Mouse (Mus musculus) lung, adult 2 months (tissue): Measurements from ENCODE around the gene Rhov. TPM values are rescaled to one million over a fixed set of nuclear protein-coding genes. Genes with fewer than 3 reads are reported as not detected.

Experiments
- DNase-seq: peaks from one replicate; pipeline ENCODE4 v3.0.0; 2022
- H3K4me1 ChIP-seq: fragments of 200-500 bp; 2 replicates; pipeline ENCODE4 v1.6.1; 2011; ENCODE audit warnings: low read length; ENCODE audit not compliant: control insufficient read depth, insufficient read depth
- H3K4me3 ChIP-seq: fragments of 200-500 bp; replicated peaks from 2 replicates; pipeline ENCODE3; 2011; ENCODE audit warnings: low read depth, mild to moderate bottlenecking, control low read depth, low read length; ENCODE audit errors: extremely low read depth
- CTCF ChIP-seq: fragments of 200-500 bp; IDR thresholded peaks from 2 replicates; pipeline ENCODE4 v1.5.1; 2011; ENCODE audit warnings: mild to moderate bottlenecking, low read length, control low read depth; ENCODE audit not compliant: insufficient read depth
- POLR2A ChIP-seq: fragments of 200-500 bp; IDR thresholded peaks from 2 replicates; pipeline ENCODE4 v1.6.1; 2011; ENCODE audit warnings: low read depth, mild to moderate bottlenecking, control low read depth, low read length, borderline replicate concordance; ENCODE audit errors: extremely low read depth
- WGBS: fragments of 180-500 bp; shearing (Covaris S2); methylation state at CpG from one replicate; pipeline ENCODE4 v1.1.7; 2018; 5-methylcytosine and 5-hydroxymethylcytosine counted together
- polyA plus RNA-seq: library from polyadenylated mRNA; depleted of rRNA; stranded (reverse); fragments of >200 nt; gene quantifications from 2 replicates; pipeline ENCODE4 v1.2.3, GENCODE M21; 2012

The Rhov gene
- polyA plus RNA-seq, 1 experiment = 3.0 TPM

DNA sequence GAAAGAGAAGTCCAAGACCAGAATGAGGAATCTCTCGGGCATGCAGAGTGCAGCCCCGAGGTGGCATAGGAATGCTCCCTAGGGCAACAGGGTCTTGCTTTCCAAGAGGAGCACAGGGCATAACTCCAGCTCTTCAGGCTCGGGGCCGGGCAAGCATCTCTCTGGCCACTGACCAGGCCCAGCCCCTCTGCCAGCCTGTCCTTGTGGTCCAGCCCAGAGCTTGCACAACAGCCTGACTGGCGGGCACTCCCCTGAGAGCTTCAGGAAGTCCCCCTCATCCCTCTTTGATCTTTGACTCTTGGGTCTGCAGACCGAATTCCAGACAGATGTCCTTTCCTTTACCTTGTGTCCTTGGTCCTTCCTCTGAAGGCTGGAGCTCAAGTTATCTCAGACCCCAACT, 31.8 kb upstream of the Rhov start:
- no peak overlapping the region for H3K4me3 ChIP-seq
- DNase-seq = no peak
- peaks cover 14% of the 10 kb centered on the region for H3K4me1 ChIP-seq
- WGBS = 45% methylated on average over 6 of the region's 6 CpGs
- TF ChIP-seq POLR2A (no peak), CTCF (no peak)

DNA sequence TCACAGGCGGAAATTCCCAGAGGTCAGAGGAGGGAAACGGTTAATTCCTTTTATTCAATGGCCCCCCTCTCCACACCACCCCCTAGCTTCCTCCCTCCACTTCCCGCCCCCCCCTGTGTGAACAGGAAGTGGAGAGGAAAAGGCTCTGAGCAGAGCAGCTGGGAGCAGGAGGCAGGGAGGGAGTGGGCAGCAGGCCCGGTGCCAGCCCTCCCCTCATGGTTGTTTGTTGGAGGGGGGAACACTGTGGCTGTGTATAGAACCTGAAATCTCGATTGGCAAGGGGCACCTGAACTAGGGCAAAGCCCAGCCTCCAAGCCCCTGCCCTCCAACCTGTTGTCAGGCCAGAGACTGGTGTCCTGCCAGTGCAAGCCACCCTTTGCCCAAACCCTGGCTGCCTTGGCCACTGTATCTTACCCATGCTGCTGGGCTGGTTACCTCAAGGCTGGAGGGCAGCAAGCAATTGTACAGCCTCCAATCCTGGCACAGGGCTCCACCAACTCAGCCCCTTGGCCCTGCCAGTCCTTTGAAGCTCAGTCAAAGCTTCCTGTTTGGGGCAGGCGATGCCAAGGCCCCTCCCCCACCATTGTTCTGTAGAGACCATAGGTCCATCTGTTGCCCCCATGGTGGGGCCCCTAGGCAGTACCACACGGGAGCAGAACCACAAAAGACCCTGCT, 29.9 kb upstream of the Rhov start:
- Histone ChIP-seq H3K4me1 (peaks cover 14% of the 10 kb centered on the region), H3K4me3 (peak overlapping the region; percentile 48)
- 24% methylated on average over 7 of the region's 7 CpGs for WGBS
- TF ChIP-seq POLR2A (peak; percentile 29; the same call in 1 of the 2 replicates), CTCF (no peak)
- DNase-seq = no peak

DNA sequence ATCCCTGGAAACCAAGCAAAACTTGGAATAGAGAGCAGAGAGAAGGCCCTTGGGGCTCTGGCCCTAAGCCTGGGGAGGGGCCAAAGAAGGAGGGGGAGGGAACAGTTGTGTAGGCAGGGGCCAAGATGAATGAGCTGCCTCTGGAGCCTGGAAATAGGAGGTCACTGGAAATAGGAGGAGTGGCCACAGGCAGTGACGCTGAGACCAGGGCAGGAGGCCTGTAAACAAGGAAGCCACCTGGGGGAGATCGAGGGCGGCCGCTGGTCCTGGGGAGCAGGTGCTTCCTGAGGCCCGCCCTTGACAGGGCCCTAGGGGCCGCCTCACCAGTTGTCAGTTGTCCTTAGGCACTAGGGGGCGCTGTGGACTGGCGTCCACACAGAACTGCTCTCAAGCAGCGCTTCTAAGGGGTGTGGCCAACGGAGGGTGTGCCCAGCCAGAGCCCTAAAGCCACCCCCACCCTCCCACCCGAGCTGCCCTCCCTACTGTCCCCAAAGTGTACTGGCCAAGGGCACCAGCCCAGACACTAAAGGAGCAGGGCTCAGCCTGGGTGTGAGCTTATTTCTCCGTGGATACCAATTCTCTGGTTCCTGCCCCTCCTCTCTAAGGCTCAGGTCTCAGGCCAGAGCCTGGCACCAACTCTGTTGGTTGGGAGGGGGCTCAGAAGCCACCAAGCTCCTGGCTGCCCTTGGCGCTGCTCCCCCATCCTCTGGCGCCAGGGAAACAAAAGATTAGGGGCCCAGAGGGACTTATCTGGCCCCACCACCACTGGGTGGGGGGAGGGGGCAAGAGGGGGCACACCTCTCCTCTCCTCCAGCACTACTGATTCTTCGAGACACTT, 29.1 kb upstream of the Rhov start:
- TF ChIP-seq CTCF = peak; percentile 76
- TF ChIP-seq POLR2A = peak; percentile 78; the same call in 1 of the 2 replicates
- H3K4me1 ChIP-seq = peaks cover 14% of the 10 kb centered on the region
- peak overlapping the region; percentile 48 for H3K4me3 ChIP-seq
- DNase-seq = peak; percentile 78
- 5% methylated on average over 15 of the region's 15 CpGs for WGBS

DNA sequence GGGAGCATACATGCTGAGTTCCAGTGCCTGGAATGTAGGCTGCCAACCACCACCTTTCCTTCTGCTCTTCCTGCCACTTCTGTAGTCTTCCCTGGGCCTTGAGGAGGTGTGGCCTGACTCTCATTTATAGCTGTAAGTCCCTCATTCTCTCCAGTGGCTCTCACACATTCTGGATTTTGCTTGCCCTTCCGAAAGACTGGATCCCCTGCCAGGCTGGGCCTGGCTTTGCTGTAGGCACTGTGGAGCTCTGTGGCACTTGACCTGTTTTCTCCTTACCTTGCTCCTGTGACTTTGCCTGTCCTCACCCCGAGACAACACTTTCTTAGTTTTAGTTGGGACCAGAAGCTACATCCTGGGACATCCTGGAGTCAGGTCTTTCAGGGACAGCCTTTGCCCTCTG, 27.8 kb upstream of the Rhov start:
- no peak for TF ChIP-seq CTCF
- TF ChIP-seq POLR2A = no peak
- Histone ChIP-seq H3K4me1 (peaks cover 14% of the 10 kb centered on the region), H3K4me3 (no peak overlapping the region)
- WGBS = 80% methylated on average over 2 of the region's 2 CpGs
- DNase-seq = no peak

DNA sequence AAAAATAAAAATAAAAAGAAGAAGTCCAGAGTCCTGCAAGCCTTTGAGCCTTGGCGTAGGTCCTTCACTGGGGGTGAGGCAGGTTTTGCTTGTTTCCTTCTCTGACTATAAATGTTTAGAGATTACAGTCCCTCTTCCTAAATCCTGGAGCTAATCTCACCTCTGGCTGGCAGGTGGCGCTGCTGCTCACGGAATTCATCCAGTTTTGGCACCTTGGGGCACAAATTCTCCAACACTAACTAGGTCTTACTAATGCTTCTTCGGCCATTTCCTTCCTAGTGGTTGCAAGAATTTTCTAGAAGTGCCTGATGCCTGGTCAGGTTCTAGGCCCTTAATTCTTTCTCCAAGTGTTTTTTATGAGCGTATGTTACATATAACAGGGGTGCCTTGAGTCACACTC, 27.3 kb upstream of the Rhov start:
- TF ChIP-seq POLR2A = no peak
- TF ChIP-seq CTCF = peak; percentile 90
- WGBS = 24% methylated on average over 5 of the region's 5 CpGs
- Histone ChIP-seq H3K4me1 (peaks cover 14% of the 10 kb centered on the region), H3K4me3 (no peak overlapping the region)
- DNase-seq = peak; percentile 74

DNA sequence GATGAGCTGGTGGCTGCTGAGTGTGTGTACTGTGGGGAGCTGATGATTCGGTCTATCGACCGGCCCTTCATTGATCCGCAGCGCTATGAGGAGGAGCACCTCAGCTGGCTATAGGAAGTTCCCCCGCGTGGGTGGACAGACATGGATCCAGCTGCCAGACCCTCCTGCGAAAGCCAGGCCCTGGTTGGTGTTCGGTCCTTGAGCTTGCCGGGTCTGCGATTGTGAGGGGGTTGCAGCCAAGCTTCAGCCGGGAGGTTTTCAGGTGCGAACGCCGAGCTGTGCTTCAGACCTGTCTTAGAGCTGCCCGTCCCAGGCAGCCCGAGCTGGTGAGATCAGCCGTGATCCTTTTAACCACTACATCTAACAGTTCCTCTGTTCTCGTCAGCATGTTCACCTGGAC, 26.4 kb upstream of the Rhov start:
- TF ChIP-seq CTCF (no peak), POLR2A (no peak)
- 90% methylated on average over 19 of the region's 19 CpGs for WGBS
- no peak for DNase-seq
- no peak overlapping the region for H3K4me3 ChIP-seq
- H3K4me1 ChIP-seq = peaks cover 14% of the 10 kb centered on the region

DNA sequence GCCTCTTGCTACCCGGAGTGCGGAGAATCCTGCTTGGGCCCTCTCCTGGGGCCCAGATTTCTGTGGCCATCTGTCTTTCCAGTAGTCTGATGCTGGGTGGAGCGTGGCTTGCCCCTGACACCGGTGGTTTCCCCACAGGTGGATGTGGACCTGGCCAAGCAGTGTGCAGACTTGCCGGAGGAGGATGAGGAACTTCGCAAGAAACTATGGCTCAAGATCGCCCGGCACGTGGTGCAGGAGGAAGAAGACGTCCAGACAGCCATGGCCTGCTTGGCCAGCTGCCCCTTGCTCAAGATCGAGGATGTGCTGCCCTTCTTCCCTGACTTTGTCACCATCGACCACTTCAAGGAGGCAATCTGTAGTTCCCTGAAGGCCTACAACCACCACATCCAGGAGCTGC, 25.7 kb upstream of the Rhov start:
- 89% methylated on average over 12 of the region's 12 CpGs for WGBS
- no peak for DNase-seq
- Histone ChIP-seq H3K4me3 (no peak overlapping the region), H3K4me1 (peaks cover 14% of the 10 kb centered on the region)
- TF ChIP-seq CTCF (no peak), POLR2A (no peak)

DNA sequence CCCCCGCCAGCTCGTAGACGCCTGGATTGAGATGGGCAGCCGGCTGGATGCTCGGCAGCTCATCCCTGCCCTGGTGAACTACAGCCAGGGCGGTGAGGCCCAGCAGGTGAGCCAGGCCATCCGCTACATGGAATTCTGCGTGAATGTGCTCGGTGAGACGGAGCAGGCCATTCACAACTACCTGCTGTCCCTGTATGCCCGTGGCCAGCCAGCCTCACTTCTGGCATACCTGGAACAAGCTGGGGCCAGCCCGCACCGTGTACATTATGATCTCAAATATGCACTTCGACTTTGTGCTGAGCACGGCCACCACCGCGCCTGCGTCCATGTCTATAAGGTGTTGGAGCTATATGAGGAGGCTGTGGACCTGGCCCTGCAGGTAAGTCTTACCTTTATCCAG, 23.3 kb upstream of the Rhov start:
- H3K4me1 ChIP-seq = peaks cover 8% of the 10 kb centered on the region
- no peak for DNase-seq
- no peak overlapping the region for H3K4me3 ChIP-seq
- 93% methylated on average over 18 of the region's 18 CpGs for WGBS
- TF ChIP-seq CTCF = no peak
- no peak for TF ChIP-seq POLR2A

DNA sequence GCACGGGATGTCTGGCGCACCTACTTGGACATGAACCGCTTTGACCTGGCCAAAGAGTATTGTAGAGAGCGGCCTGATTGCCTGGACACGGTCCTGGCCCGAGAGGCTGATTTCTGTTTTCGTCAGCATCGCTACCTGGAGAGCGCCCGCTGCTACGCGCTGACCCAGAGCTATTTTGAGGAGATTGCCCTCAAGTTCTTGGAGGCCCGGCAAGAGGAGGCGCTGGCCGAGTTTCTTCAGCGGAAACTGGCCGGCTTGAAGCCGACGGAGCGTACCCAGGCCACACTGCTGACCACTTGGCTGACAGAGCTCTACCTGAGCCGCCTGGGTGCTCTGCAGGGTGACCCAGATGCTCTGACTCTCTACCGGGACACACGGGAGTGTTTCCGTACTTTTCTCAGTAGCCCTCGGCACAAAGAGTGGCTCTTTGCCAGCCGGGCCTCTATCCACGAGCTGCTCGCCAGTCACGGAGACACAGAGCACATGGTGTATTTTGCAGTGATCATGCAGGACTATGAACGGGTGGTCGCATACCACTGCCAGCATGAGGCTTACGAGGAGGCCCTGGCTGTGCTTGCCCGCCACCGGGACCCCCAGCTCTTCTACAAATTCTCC, 22.8 kb upstream of the Rhov start:
- no peak for TF ChIP-seq POLR2A
- no peak for TF ChIP-seq CTCF
- no peak for DNase-seq
- Histone ChIP-seq H3K4me1 (peaks cover 10% of the 10 kb centered on the region), H3K4me3 (no peak overlapping the region)
- WGBS = 90% methylated on average over 34 of the region's 34 CpGs

DNA sequence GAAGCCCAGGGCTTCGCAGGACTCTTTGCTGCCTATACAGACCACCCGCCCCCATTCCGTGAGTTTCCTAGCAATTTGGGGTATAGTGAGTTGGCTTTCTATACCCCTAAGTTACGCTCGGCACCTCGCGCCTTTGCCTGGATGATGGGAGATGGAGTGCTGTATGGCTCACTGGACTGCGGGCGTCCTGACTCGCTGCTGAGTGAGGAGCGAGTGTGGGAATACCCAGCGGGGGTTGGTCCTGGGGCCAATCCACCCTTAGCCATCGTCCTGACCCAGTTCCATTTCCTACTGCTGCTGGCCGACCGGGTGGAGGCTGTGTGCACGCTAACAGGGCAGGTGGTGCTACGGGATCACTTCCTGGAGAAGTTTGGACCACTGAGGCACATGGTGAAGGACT, 22.2 kb upstream of the Rhov start:
- peaks cover 6% of the 10 kb centered on the region; the same call in 1 of the 2 replicates for H3K4me1 ChIP-seq
- 94% methylated on average over 17 of the region's 17 CpGs for WGBS
- no peak for TF ChIP-seq POLR2A
- no peak overlapping the region for H3K4me3 ChIP-seq
- DNase-seq = no peak
